Mouse (Mus musculus): Measurements from ENCODE around the gene Treml2. TPM values are rescaled to one million over a fixed set of nuclear protein-coding genes. Genes with fewer than 3 reads are reported as not detected.

The Treml2 gene
- polyA plus RNA-seq, 1 experiment from 2014 or later: 6.3 TPM

DNA sequence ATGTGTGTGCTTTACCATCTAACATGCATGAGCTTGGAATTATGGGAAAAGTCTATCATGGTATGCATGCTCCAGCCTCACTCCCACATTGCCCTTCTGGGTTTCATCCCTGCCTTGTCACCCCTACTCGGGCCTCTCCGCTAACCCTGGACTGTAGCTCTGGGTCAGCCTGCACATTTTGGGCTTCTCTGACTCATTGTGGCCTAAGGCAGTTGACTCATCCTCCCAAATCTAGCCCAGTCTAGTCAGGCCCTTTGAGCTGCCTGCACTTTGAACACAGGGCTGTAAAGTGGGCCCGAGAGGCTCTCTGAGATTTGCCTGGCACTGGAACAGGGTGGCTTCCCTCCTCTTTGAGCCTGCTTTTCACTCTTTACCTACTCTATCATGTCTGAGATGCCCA is 56.5 kb downstream of the Treml2 start:
- no peak overlapping the region for H3K4me2 ChIP-seq
- H3K27me3 ChIP-seq (replicated peaks): no peaks in the 10 kb centered on the region
- no peak overlapping the region for H3K4me3 ChIP-seq
- H3K9me3 ChIP-seq (replicated peaks): no peaks in the 10 kb centered on the region
- H3K36me3 ChIP-seq: no peaks in the 10 kb centered on the region
- no peak overlapping the region for H3K27ac ChIP-seq
- no peak for ATAC-seq
- 76% methylated on average over 3 of the region's 3 CpGs for WGBS (ENCODE audit: insufficient replicate concordance)
- no peak overlapping the region for H3K9ac ChIP-seq
- H3K4me1 ChIP-seq: peaks cover 19% of the 10 kb centered on the region

DNA sequence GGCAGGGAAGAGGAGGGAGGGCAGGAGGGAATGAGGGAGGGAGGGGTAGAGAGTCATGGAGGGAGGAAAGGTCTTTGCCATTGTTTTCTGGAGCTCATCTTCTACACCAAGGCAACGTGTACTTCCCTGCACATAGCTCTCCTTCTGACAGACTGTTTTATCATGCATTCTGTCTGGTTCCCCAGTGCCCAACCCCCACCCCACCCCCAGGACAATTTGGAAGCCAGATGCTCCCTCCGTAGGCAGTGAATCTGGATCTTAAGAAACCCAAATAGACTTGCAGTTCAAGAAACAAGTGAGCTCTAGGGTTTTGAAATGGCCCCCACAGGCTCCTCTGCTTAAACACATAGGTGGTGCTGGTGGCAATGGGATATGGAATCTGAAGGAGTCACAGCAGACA is 58.6 kb downstream of the Treml2 start:
- Histone ChIP-seq H3K9ac (no peak overlapping the region), H3K4me3 (no peak overlapping the region), H3K27ac (no peak overlapping the region), H3K4me2 (no peak overlapping the region), H3K4me1 (peaks cover 37% of the 10 kb centered on the region), H3K9me3 (replicated peaks) (no peaks in the 10 kb centered on the region), H3K36me3 (no peaks in the 10 kb centered on the region), H3K27me3 (replicated peaks) (no peaks in the 10 kb centered on the region)
- no peak for ATAC-seq
- WGBS (ENCODE audit: insufficient replicate concordance): 31% methylated on average over 2 of the region's 2 CpGs

GRCm38 (mm10) chr17:48359616-48360015 is 60.3 kb downstream of the Treml2 start, which contains the start of gene Treml1:
TSS of gene Treml1 (plus strand) at chr17:48359916.
- Histone ChIP-seq H3K27me3 (replicated peaks) (no peaks in the 10 kb centered on the region), H3K9ac (peak within 1 kb of the TSS; percentile 34; the same call in 1 of the 2 replicates), H3K4me1 (peaks cover 54% of the 10 kb centered on the region), H3K4me3 (peak within 1 kb of the TSS; percentile 23), H3K27ac (peak within 1 kb of the TSS; percentile 79), H3K9me3 (replicated peaks) (no peaks in the 10 kb centered on the region), H3K4me2 (peak within 1 kb of the TSS; percentile 56), H3K36me3 (no peaks in the 10 kb centered on the region)
- ATAC-seq: no peak
- WGBS (ENCODE audit: insufficient replicate concordance): 38% methylated on average over 7 of the region's 7 CpGs

- peak overlapping the region; percentile 79 for H3K27ac ChIP-seq
- peak; percentile 76 for ATAC-seq
- peaks cover 57% of the 10 kb centered on the region for H3K4me1 ChIP-seq
- 10% methylated on average over 4 of the region's 4 CpGs for WGBS (ENCODE audit: insufficient replicate concordance)
- H3K27me3 ChIP-seq (replicated peaks): no peaks in the 10 kb centered on the region
- peak overlapping the region; percentile 56 for H3K4me2 ChIP-seq
- H3K36me3 ChIP-seq: no peaks in the 10 kb centered on the region
- H3K9me3 ChIP-seq (replicated peaks): no peaks in the 10 kb centered on the region
- peak overlapping the region; percentile 23 for H3K4me3 ChIP-seq
- H3K9ac ChIP-seq: peak overlapping the region; percentile 34; the same call in 1 of the 2 replicates
Observed at GRCm38 (mm10) chr17:48360462-48360861, 61.2 kb downstream of the Treml2 start.

Other genes with a start within 250 kb of the Treml2 start
- not detected in 2 replicates for gene 1700067P10Rik, start 210.2 kb upstream of the Treml2 start, polyA plus RNA-seq (2016; fragmentation: Nextera tagmentation; extraction: Ambion mirVana)
- gene 9830107B12Rik, start 153.2 kb upstream of the Treml2 start, polyA plus RNA-seq (2016; fragmentation: Nextera tagmentation; extraction: Ambion mirVana): 0.11 TPM in 1 of 2 replicates, not detected in the other
- 0.19 and 0.32 TPM in 2 replicates for gene A530064D06Rik, start 132.2 kb upstream of the Treml2 start, polyA plus RNA-seq (2016; fragmentation: Nextera tagmentation; extraction: Ambion mirVana)
- gene Trem1, start 66.7 kb upstream of the Treml2 start, polyA plus RNA-seq (2016; fragmentation: Nextera tagmentation; extraction: Ambion mirVana): 0.42 and 0.56 TPM in 2 replicates
- 0.77 and 1.3 TPM in 2 replicates for gene Trem3, start 51.7 kb upstream of the Treml2 start, polyA plus RNA-seq (2016; fragmentation: Nextera tagmentation; extraction: Ambion mirVana)
- gene Treml4, start 35.2 kb upstream of the Treml2 start, polyA plus RNA-seq (2016; fragmentation: Nextera tagmentation; extraction: Ambion mirVana): 2.8 and 3.7 TPM in 2 replicates
- gene B430306N03Rik, start 16.6 kb downstream of the Treml2 start, polyA plus RNA-seq (2016; fragmentation: Nextera tagmentation; extraction: Ambion mirVana): 1.4 and 2.0 TPM in 2 replicates
- gene Trem2, start 46.9 kb downstream of the Treml2 start, polyA plus RNA-seq (2016; fragmentation: Nextera tagmentation; extraction: Ambion mirVana): 2.9 and 3.5 TPM in 2 replicates
- 29.4 and 36.2 TPM in 2 replicates for gene Treml1, start 60.4 kb downstream of the Treml2 start, polyA plus RNA-seq (2016; fragmentation: Nextera tagmentation; extraction: Ambion mirVana)
- gene Nfya, start 110.4 kb downstream of the Treml2 start, polyA plus RNA-seq (2016; fragmentation: Nextera tagmentation; extraction: Ambion mirVana): 10.9 and 11.3 TPM in 2 replicates
- 56.5 and 58.1 TPM in 2 replicates for gene Oard1, start 110.5 kb downstream of the Treml2 start, polyA plus RNA-seq (2016; fragmentation: Nextera tagmentation; extraction: Ambion mirVana)
- 0.83 and 1.2 TPM in 2 replicates for gene Apobec2, start 133.4 kb downstream of the Treml2 start, polyA plus RNA-seq (2016; fragmentation: Nextera tagmentation; extraction: Ambion mirVana)
- gene Tspo2, start 152.0 kb downstream of the Treml2 start, polyA plus RNA-seq (2016; fragmentation: Nextera tagmentation; extraction: Ambion mirVana): 123 and 126 TPM in 2 replicates
- gene Unc5cl, start 155.4 kb downstream of the Treml2 start, polyA plus RNA-seq (2016; fragmentation: Nextera tagmentation; extraction: Ambion mirVana): 2.6 and 3.4 TPM in 2 replicates